Mouse (Mus musculus) gastrocnemius, adult 2 months (tissue): ENCODE data around the gene Timp3. TPM values are rescaled to one million over a fixed set of nuclear protein-coding genes. Genes with fewer than 3 reads are reported as not detected.
"Not testable (repeated sequence)": the region's sequence is repeated elsewhere in the genome, so short reads cannot be mapped to it uniquely, and the experiment has no call there.

Source experiments
- DNase-seq: peaks from one replicate; pipeline ENCODE4 v3.0.0; 2022
- H3K27ac ChIP-seq: fragments of 200-600 bp; 2 replicates; pipeline ENCODE4 v1.8.1; 2022; ENCODE audit warnings: mild to moderate bottlenecking
- H3K4me3 ChIP-seq: fragments of 200-600 bp; 2 replicates; pipeline ENCODE4 v1.8.1; 2022; ENCODE audit warnings: mild to moderate bottlenecking, moderate library complexity
- CTCF ChIP-seq: fragments of 200-600 bp; IDR thresholded peaks from 2 replicates; pipeline ENCODE4 v1.8.1; 2022; ENCODE audit warnings: antibody characterized with exemption, mild to moderate bottlenecking, moderate library complexity
- intact Hi-C: fragments of 180-260 bp; cut with DNase I; formaldehyde crosslinking; loops from one replicate; pipeline ENCODE4 v1.15.1; 2025
- total RNA-seq, 2 experiments: library from RNA; stranded (reverse); gene quantifications; 2 replicates each; pipeline ENCODE4 v1.2.3; 2021

The Timp3 gene
- total RNA-seq, 2 experiments from 2014 or later, result 71.5 to 81.6 TPM

GRCm38 (mm10) chr10:86369346-86369745 lies 69.2 kb downstream of the Timp3 start:
- intact Hi-C loops, result no loop called here

GRCm38 (mm10) chr10:86371561-86371960 lies 71.4 kb downstream of the Timp3 start:
- no peak for TF ChIP-seq CTCF
- Histone ChIP-seq H3K4me3 (no peak overlapping the region), H3K27ac (peak overlapping the region; percentile 74)
- intact Hi-C loops, result loop anchor here (2.0 to 5.0 kb wide), 2 partner anchors 31 to 49 kb away; no protein-coding TSS in a partner anchor
- DNase-seq, result peak; percentile 73

More at GRCm38 (mm10) chr10:86369346-86369745, 69.2 kb downstream of the Timp3 start:
- DNase-seq, result no peak
- TF ChIP-seq CTCF, result no peak
- Histone ChIP-seq H3K4me3 (no peak overlapping the region), H3K27ac (no peak overlapping the region)

- DNase-seq, result no peak
- TF ChIP-seq CTCF, result no peak
- no peak overlapping the region for H3K4me3 ChIP-seq
- intact Hi-C loops, result loop anchor here (5.0 kb wide), 1 partner anchor 52 kb away; no protein-coding TSS in a partner anchor
- H3K27ac ChIP-seq, result no peak overlapping the region
Observed at GRCm38 (mm10) chr10:86374061-86374460, 73.9 kb downstream of the Timp3 start.

- Histone ChIP-seq H3K27ac (peak overlapping the region; percentile 9), H3K4me3 (no peak overlapping the region)
- intact Hi-C loops, result no loop called here
- no peak for TF ChIP-seq CTCF
- peak; percentile 43 for DNase-seq
Observed at GRCm38 (mm10) chr10:86375903-86376302, 75.7 kb downstream of the Timp3 start.

- intact Hi-C loops, result no loop called here
- peak; percentile 47 for DNase-seq
- H3K4me3 ChIP-seq, result peak overlapping the region; percentile 19; the same call in 1 of the 2 replicates
- H3K27ac ChIP-seq, result peak overlapping the region; percentile 32; the same call in 1 of the 2 replicates
- TF ChIP-seq CTCF, result no peak
Observed at GRCm38 (mm10) chr10:86376392-86377185, 76.4 kb downstream of the Timp3 start.

GRCm38 (mm10) chr10:86378803-86379202 lies 78.6 kb downstream of the Timp3 start:
- H3K27ac ChIP-seq, DNase-seq, intact Hi-C loops, H3K4me3 ChIP-seq: not testable (repeated sequence)

GRCm38 (mm10) chr10:86380626-86381025 lies 80.5 kb downstream of the Timp3 start:
- intact Hi-C loops, result no loop called here
- TF ChIP-seq CTCF, result no peak
- H3K4me3 ChIP-seq, result no peak overlapping the region
- H3K27ac ChIP-seq, result no peak overlapping the region
- no peak for DNase-seq

- Histone ChIP-seq H3K4me3 (no peak overlapping the region), H3K27ac (no peak overlapping the region)
- no peak for DNase-seq
- intact Hi-C loops, result no loop called here
- no peak for TF ChIP-seq CTCF
Observed at GRCm38 (mm10) chr10:86381150-86381921, 81.2 kb downstream of the Timp3 start.

- intact Hi-C loops, result no loop called here
- TF ChIP-seq CTCF, result no peak
- Histone ChIP-seq H3K4me3 (no peak overlapping the region), H3K27ac (no peak overlapping the region)
- DNase-seq, result no peak
Observed at GRCm38 (mm10) chr10:86381922-86382260, 81.7 kb downstream of the Timp3 start.

- intact Hi-C loops, result no loop called here
- no peak for DNase-seq
Observed at GRCm38 (mm10) chr10:86384655-86385054, 84.5 kb downstream of the Timp3 start.

GRCm38 (mm10) chr10:86385656-86386055 lies 85.5 kb downstream of the Timp3 start:
- intact Hi-C loops, result no loop called here
- Histone ChIP-seq H3K4me3 (no peak overlapping the region), H3K27ac (no peak overlapping the region)
- DNase-seq, result no peak
- TF ChIP-seq CTCF, result no peak

More at GRCm38 (mm10) chr10:86384655-86385054, 84.5 kb downstream of the Timp3 start:
- H3K27ac ChIP-seq, result no peak overlapping the region
- H3K4me3 ChIP-seq, result no peak overlapping the region
- TF ChIP-seq CTCF, result no peak

- H3K4me3 ChIP-seq, result no peak overlapping the region
- intact Hi-C loops, result no loop called here
- TF ChIP-seq CTCF, result no peak
- no peak for DNase-seq
- H3K27ac ChIP-seq, result no peak overlapping the region
Observed at GRCm38 (mm10) chr10:86386232-86386631, 86.1 kb downstream of the Timp3 start.

- H3K4me3 ChIP-seq, result no peak overlapping the region
- no peak for TF ChIP-seq CTCF
- DNase-seq, result no peak
- intact Hi-C loops, result no loop called here
- no peak overlapping the region for H3K27ac ChIP-seq
Observed at GRCm38 (mm10) chr10:86387821-86388440, 87.8 kb downstream of the Timp3 start.
